Mouse (Mus musculus) forebrain, embryonic 15.5 days (tissue): Measurements from ENCODE around the gene Scarb1. TPM values are rescaled to one million over a fixed set of nuclear protein-coding genes. Genes with fewer than 3 reads are reported as not detected.
"Not testable (repeated sequence)": the region's sequence is repeated elsewhere in the genome, so short reads cannot be mapped to it uniquely, and the experiment has no call there.

Experiments
- ATAC-seq: fragments of 200-750 bp; cut with Nextera tagmentation; replicated peaks from 2 replicates; pipeline ENCODE4 v1.8.0; 2017; ENCODE audit warnings: mild to moderate bottlenecking, moderate TSS enrichment, moderate library complexity
- H3K27ac ChIP-seq: fragments of 300-500 bp; sonication (generic); replicated peaks from 2 replicates; pipeline ENCODE4 v1.5.1; 2015; ENCODE audit warnings: mild to moderate bottlenecking, inconsistent platforms
- H3K27me3 ChIP-seq: fragments of 300-500 bp; sonication (generic); 2 replicates; pipeline ENCODE4 v1.6.1; 2015; ENCODE audit warnings: inconsistent platforms
- H3K36me3 ChIP-seq: fragments of 300-500 bp; sonication (generic); 2 replicates; pipeline ENCODE4 v1.6.1; 2015; ENCODE audit warnings: mild to moderate bottlenecking, inconsistent platforms
- H3K4me1 ChIP-seq: fragments of 300-500 bp; sonication (generic); 2 replicates; pipeline ENCODE4 v1.6.1; 2015; ENCODE audit warnings: inconsistent platforms
- H3K4me2 ChIP-seq: fragments of 300-500 bp; sonication (generic); replicated peaks from 2 replicates; pipeline ENCODE4 v1.6.1; 2015; ENCODE audit warnings: mild to moderate bottlenecking, inconsistent platforms
- H3K4me3 ChIP-seq: fragments of 300-500 bp; sonication (generic); 2 replicates; pipeline ENCODE4 v1.5.1; 2015; ENCODE audit warnings: mild to moderate bottlenecking, inconsistent platforms
- H3K9ac ChIP-seq: fragments of 300-500 bp; sonication (generic); replicated peaks from 2 replicates; pipeline ENCODE4 v1.6.1; 2015; ENCODE audit warnings: mild to moderate bottlenecking, inconsistent platforms
- H3K9me3 ChIP-seq: fragments of 300-500 bp; sonication (generic); 2 replicates; pipeline ENCODE4 v1.6.1; 2016; ENCODE audit warnings: inconsistent platforms
- WGBS: fragments of 180-500 bp; shearing (Covaris S2); methylation state at CpG from one replicate; pipeline ENCODE4 v1.1.7; 2015; ENCODE audit warnings: mixed read lengths; 5-methylcytosine and 5-hydroxymethylcytosine counted together
- polyA plus RNA-seq: library from polyadenylated mRNA; unstranded; fragments of >200 nt; fragmentation: Nextera tagmentation; extraction: Ambion mirVana; gene quantifications from 2 replicates; pipeline ENCODE4 v1.2.1, GENCODE M21; 2015

Scarb1 gene
- polyA plus RNA-seq, result 27.7 and 28.5 TPM in 2 replicates

- peaks cover 26% of the 10 kb centered on the region for H3K4me1 ChIP-seq
- WGBS, result 0% methylated on average over 42 of the region's 42 CpGs
Observed at GRCm38 (mm10) chr5:125340547-125341262, at the start of gene Scarb1. Gene Scarb1 (minus strand): TSS chr5:125341094.

GRCm38 (mm10) chr5:125389579-125390441 lies 48.9 kb upstream of the Scarb1 start, which contains the start of gene Ubc:
Gene Ubc (minus strand): TSS chr5:125390202.
- Histone ChIP-seq H3K4me3 (peak within 1 kb of the TSS; percentile 100), H3K4me1 (peaks cover 63% of the 10 kb centered on the region), H3K27ac (peak within 1 kb of the TSS; percentile 98), H3K9me3 (no peaks in the 10 kb centered on the region), H3K27me3 (no peaks in the 10 kb centered on the region), H3K36me3 (peaks cover 12% of the 10 kb centered on the region), H3K9ac (peak within 1 kb of the TSS; percentile 100), H3K4me2 (peak within 1 kb of the TSS; percentile 68)
- under 1% methylated on average over 67 of the region's 69 CpGs for WGBS
- ATAC-seq, result peak; percentile 49

More at GRCm38 (mm10) chr5:125340547-125341262, at the start of gene Scarb1:
- peak; percentile 82 for ATAC-seq
- Histone ChIP-seq H3K9ac (peak within 1 kb of the TSS; percentile 60), H3K36me3 (no peaks in the 10 kb centered on the region), H3K27ac (no peak within 1 kb of the TSS), H3K4me3 (peak within 1 kb of the TSS; percentile 61), H3K4me2 (peak within 1 kb of the TSS; percentile 92), H3K27me3 (no peaks in the 10 kb centered on the region), H3K9me3 (no peaks in the 10 kb centered on the region)

- under 1% methylated on average over 41 of the region's 41 CpGs for WGBS
- no peaks in the 10 kb centered on the region for H3K9me3 ChIP-seq
- peaks cover 62% of the 10 kb centered on the region for H3K4me1 ChIP-seq
- peaks cover 18% of the 10 kb centered on the region for H3K36me3 ChIP-seq
- peak within 1 kb of the TSS; percentile 68 for H3K4me2 ChIP-seq
- no peaks in the 10 kb centered on the region for H3K27me3 ChIP-seq
- H3K9ac ChIP-seq, result peak within 1 kb of the TSS; percentile 100
- H3K27ac ChIP-seq, result peak within 1 kb of the TSS; percentile 98
- H3K4me3 ChIP-seq, result peak within 1 kb of the TSS; percentile 100
- ATAC-seq, result peak; percentile 28
Observed at GRCm38 (mm10) chr5:125389131-125389578, 48.3 kb upstream of the Scarb1 start, which contains the start of gene Gm10382. Gene Gm10382 (plus strand): TSS chr5:125389322.

- WGBS, result 27% methylated on average over 13 of the region's 13 CpGs
- H3K27ac ChIP-seq, result peak overlapping the region; percentile 98; the same call in 1 of the 2 replicates
Observed at GRCm38 (mm10) chr5:125388358-125389092, 47.6 kb upstream of the Scarb1 start.

GRCm38 (mm10) chr5:125387295-125387694 lies 46.4 kb upstream of the Scarb1 start:
- ATAC-seq, H3K9me3 ChIP-seq, H3K4me3 ChIP-seq, H3K27ac ChIP-seq, H3K4me2 ChIP-seq, H3K9ac ChIP-seq, H3K27me3 ChIP-seq: not testable (repeated sequence)
- peaks cover 50% of the 10 kb centered on the region for H3K4me1 ChIP-seq
- H3K36me3 ChIP-seq, result peaks cover 22% of the 10 kb centered on the region
- 94% methylated on average over 5 of the region's 6 CpGs for WGBS

More at GRCm38 (mm10) chr5:125388358-125389092, 47.6 kb upstream of the Scarb1 start:
- Histone ChIP-seq H3K27me3 (no peaks in the 10 kb centered on the region), H3K9ac (peak overlapping the region; percentile 100), H3K4me3 (peak overlapping the region; percentile 100), H3K4me1 (peaks cover 57% of the 10 kb centered on the region), H3K4me2 (peak overlapping the region; percentile 68), H3K9me3 (no peaks in the 10 kb centered on the region), H3K36me3 (peaks cover 22% of the 10 kb centered on the region)
- no peak for ATAC-seq

GRCm38 (mm10) chr5:125385215-125385940 lies 44.5 kb upstream of the Scarb1 start:
- Histone ChIP-seq H3K9ac (no peak overlapping the region), H3K4me1 (peaks cover 35% of the 10 kb centered on the region), H3K27ac (no peak overlapping the region), H3K4me2 (no peak overlapping the region), H3K36me3 (peaks cover 22% of the 10 kb centered on the region), H3K4me3 (no peak overlapping the region), H3K9me3 (no peaks in the 10 kb centered on the region), H3K27me3 (no peaks in the 10 kb centered on the region)
- WGBS, result 74% methylated on average over 8 of the region's 8 CpGs
- ATAC-seq, result no peak

- 86% methylated on average over 2 of the region's 2 CpGs for WGBS
- H3K4me3 ChIP-seq, result no peak overlapping the region
- no peak for ATAC-seq
- H3K9ac ChIP-seq, result no peak overlapping the region
- H3K4me1 ChIP-seq, result peaks cover 30% of the 10 kb centered on the region
- H3K36me3 ChIP-seq, result peaks cover 22% of the 10 kb centered on the region
- H3K9me3 ChIP-seq, result no peaks in the 10 kb centered on the region
- H3K27me3 ChIP-seq, result no peaks in the 10 kb centered on the region
- no peak overlapping the region for H3K4me2 ChIP-seq
- H3K27ac ChIP-seq, result no peak overlapping the region
Observed at GRCm38 (mm10) chr5:125384512-125385214, 43.8 kb upstream of the Scarb1 start.

GRCm38 (mm10) chr5:125383637-125384420 lies 42.9 kb upstream of the Scarb1 start:
- WGBS, result 77% methylated on average over 3 of the region's 3 CpGs
- H3K9me3 ChIP-seq, result no peaks in the 10 kb centered on the region

GRCm38 (mm10) chr5:125382673-125383558 lies 42.0 kb upstream of the Scarb1 start:
- Histone ChIP-seq H3K9ac (no peak overlapping the region), H3K27ac (no peak overlapping the region), H3K4me1 (peaks cover 23% of the 10 kb centered on the region), H3K4me2 (no peak overlapping the region), H3K36me3 (peaks cover 22% of the 10 kb centered on the region), H3K4me3 (no peak overlapping the region), H3K9me3 (no peaks in the 10 kb centered on the region), H3K27me3 (no peaks in the 10 kb centered on the region)
- 47% methylated on average over 6 of the region's 6 CpGs for WGBS
- 0 out of 2 replicates have a peak, but pooled peaks have one; percentile 43 for ATAC-seq

More at GRCm38 (mm10) chr5:125383637-125384420, 42.9 kb upstream of the Scarb1 start:
- Histone ChIP-seq H3K27ac (no peak overlapping the region), H3K4me2 (no peak overlapping the region), H3K4me3 (no peak overlapping the region), H3K9ac (no peak overlapping the region), H3K27me3 (no peaks in the 10 kb centered on the region), H3K36me3 (peaks cover 22% of the 10 kb centered on the region), H3K4me1 (peaks cover 30% of the 10 kb centered on the region)
- no peak for ATAC-seq
